Mouse (Mus musculus) myocyte (in vitro differentiated cells): ENCODE results near the gene Tdrkh. TPM values are rescaled to one million over a fixed set of nuclear protein-coding genes. Genes with fewer than 3 reads are reported as not detected.

Experiments
- H3K27me3 ChIP-seq: one replicate; pipeline ENCODE4 v1.6.1; 2011; ENCODE audit not compliant: control insufficient read depth, insufficient read depth, insufficient read length
- H3K36me3 ChIP-seq: one replicate; pipeline ENCODE4 v1.6.1; 2011; ENCODE audit not compliant: control insufficient read depth, insufficient read depth
- H3K4me2 ChIP-seq: one replicate; pipeline ENCODE4 v1.6.1; 2011; ENCODE audit warnings: low read depth, control low read depth
- H3K4me3 ChIP-seq: one replicate; pipeline ENCODE4 v1.5.1; 2011; ENCODE audit warnings: mild to moderate bottlenecking, control low read depth, moderate library complexity
- H3K79me2 ChIP-seq: one replicate; pipeline ENCODE4 v1.6.1; 2011; ENCODE audit not compliant: control insufficient read depth, insufficient read depth
- H3ac ChIP-seq: one replicate; pipeline ENCODE4 v1.6.1; 2011; ENCODE audit not compliant: control insufficient read depth, insufficient read length
- CEBPB ChIP-seq: IDR thresholded peaks from 2 replicates; pipeline ENCODE4 v1.6.1; 2011; ENCODE audit warnings: mild to moderate bottlenecking, moderate library complexity; ENCODE audit not compliant: poor library complexity, insufficient read depth, severe bottlenecking
- E2F4 ChIP-seq: IDR thresholded peaks from one replicate; pipeline ENCODE4 v1.6.1; 2011; ENCODE audit warnings: mild to moderate bottlenecking, control low read depth, moderate library complexity; ENCODE audit not compliant: insufficient read depth
- MAX ChIP-seq: IDR thresholded peaks from one replicate; pipeline ENCODE4 v1.6.1; 2011; ENCODE audit warnings: low read depth, mild to moderate bottlenecking, control low read depth
- MYOD1 ChIP-seq, 3 experiments: IDR thresholded peaks; one replicate each; pipeline ENCODE4 v1.6.1; 2011; ENCODE audit warnings: control low read depth in 2 of 3, low read depth in 2 of 3, mild to moderate bottlenecking in 2 of 3, moderate library complexity in 1 of 3; ENCODE audit not compliant: insufficient read length in 2 of 3, control insufficient read depth in 1 of 3
- MYOG ChIP-seq, 3 experiments: IDR thresholded peaks; one replicate each; pipeline ENCODE4 v1.6.1; 2011; ENCODE audit warnings: control low read depth in 2 of 3, low read depth in 2 of 3, mild to moderate bottlenecking in 2 of 3; ENCODE audit not compliant: insufficient read length in 2 of 3, control insufficient read depth in 1 of 3, insufficient read depth in 1 of 3
- POLR2A ChIP-seq: IDR thresholded peaks from one replicate; pipeline ENCODE4 v1.6.1; 2011; ENCODE audit warnings: low read depth, mild to moderate bottlenecking, control low read depth, moderate library complexity; ENCODE audit not compliant: insufficient read length
- POLR2AphosphoS2 ChIP-seq: IDR thresholded peaks from one replicate; pipeline ENCODE4 v1.6.1; 2011; ENCODE audit warnings: low read depth, control low read depth; ENCODE audit not compliant: insufficient read length
- REST ChIP-seq: IDR thresholded peaks from one replicate; pipeline ENCODE4 v1.6.1; 2011; ENCODE audit warnings: mild to moderate bottlenecking, control low read depth, moderate library complexity; ENCODE audit not compliant: insufficient read depth, insufficient read length
- SRF ChIP-seq: IDR thresholded peaks from one replicate; pipeline ENCODE4 v1.6.1; 2011; ENCODE audit warnings: low read depth; ENCODE audit not compliant: control insufficient read depth, insufficient read length
- TCF12 ChIP-seq: IDR thresholded peaks from one replicate; pipeline ENCODE4 v1.6.1; 2011; ENCODE audit warnings: mild to moderate bottlenecking, control low read depth; ENCODE audit not compliant: poor library complexity, insufficient read depth, severe bottlenecking
- TCF3 ChIP-seq: IDR thresholded peaks from one replicate; pipeline ENCODE4 v1.6.1; 2011; ENCODE audit warnings: low read depth, control low read depth; ENCODE audit not compliant: insufficient read length
- USF1 ChIP-seq: IDR thresholded peaks from one replicate; pipeline ENCODE4 v1.6.1; 2011; ENCODE audit warnings: low read depth, mild to moderate bottlenecking, control low read depth, moderate library complexity
- polyA plus RNA-seq: library from polyadenylated mRNA; unstranded; fragments of >200 nt; fragmentation: generic; extraction: Trizol; gene quantifications from one replicate; pipeline ENCODE4 v1.2.1, GENCODE M21; 2012; ENCODE audit warnings: missing spikeins

The Tdrkh gene
- polyA plus RNA-seq, 1 experiment, result 5.4 TPM

DNA sequence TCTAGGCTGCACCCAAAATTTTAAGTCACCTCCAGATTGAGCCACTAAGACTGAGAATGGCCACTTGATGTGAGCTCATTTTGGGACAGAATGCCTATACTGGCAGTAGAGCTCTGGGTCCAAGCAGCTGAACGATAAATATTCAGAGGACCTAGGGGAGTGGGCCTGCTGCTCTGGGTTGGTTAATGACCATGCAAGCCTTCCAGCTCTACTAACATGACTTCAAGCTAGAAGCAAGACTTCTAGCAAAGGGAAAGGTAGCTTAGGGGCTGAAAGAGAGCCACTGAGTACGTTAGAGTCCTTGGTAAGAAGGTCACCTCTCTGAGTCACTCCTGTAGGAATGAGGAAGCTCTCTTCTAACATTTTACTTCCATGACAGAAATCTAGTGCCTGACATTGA is 20.9 kb upstream of the Tdrkh start:
- no peaks in the 10 kb centered on the region for H3K36me3 ChIP-seq
- no peak for TF ChIP-seq USF1
- no peak for TF ChIP-seq E2F4
- TF ChIP-seq POLR2AphosphoS2, result no peak
- no peak for TF ChIP-seq SRF
- no peak for TF ChIP-seq POLR2A
- TF ChIP-seq MYOG (IDR thresholded peaks at IDR 0.05; ENCODE audit: control insufficient read depth in 1 of 3, insufficient read depth in 1 of 3, insufficient read length in 2 of 3, low read depth in 2 of 3), result no peak
- no peak for TF ChIP-seq REST
- TF ChIP-seq TCF3, result no peak
- TF ChIP-seq MYOD1 (IDR thresholded peaks at IDR 0.05; ENCODE audit: control insufficient read depth in 1 of 3, insufficient read length in 2 of 3, low read depth in 2 of 3), result no peak
- no peak for TF ChIP-seq MAX
- no peak for TF ChIP-seq CEBPB
- TF ChIP-seq TCF12, result no peak
- no peak overlapping the region for H3K4me2 ChIP-seq
- no peak overlapping the region for H3K4me3 ChIP-seq
- no peaks in the 10 kb centered on the region for H3K79me2 ChIP-seq
- H3K27me3 ChIP-seq, result peaks cover 15% of the 10 kb centered on the region
- H3ac ChIP-seq, result no peak overlapping the region

DNA sequence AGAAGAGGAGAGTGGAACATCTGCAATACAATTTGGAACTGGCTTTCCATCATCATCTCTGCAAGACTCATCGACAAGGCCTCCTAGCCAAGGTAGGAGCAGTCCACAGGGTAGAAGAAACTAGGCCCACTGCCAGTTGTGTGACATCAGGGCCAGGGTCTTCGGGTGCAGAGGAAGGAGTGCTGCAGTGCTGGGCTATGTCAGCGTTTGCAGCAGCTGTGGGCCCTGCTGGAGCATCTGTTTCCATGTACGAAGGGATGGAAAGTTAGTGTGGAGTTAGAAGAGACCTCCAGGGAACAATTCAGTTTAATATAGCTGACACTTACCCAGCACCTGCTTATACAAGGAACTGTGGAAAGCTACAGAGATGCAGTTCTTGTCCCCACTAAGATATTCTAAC is 20.0 kb upstream of the Tdrkh start:
- no peak overlapping the region for H3K4me3 ChIP-seq
- no peaks in the 10 kb centered on the region for H3K79me2 ChIP-seq
- H3K27me3 ChIP-seq, result peaks cover 16% of the 10 kb centered on the region
- H3K36me3 ChIP-seq, result no peaks in the 10 kb centered on the region
- no peak for TF ChIP-seq USF1
- TF ChIP-seq POLR2A, result no peak
- no peak for TF ChIP-seq TCF3
- TF ChIP-seq MYOG (IDR thresholded peaks at IDR 0.05; ENCODE audit: control insufficient read depth in 1 of 3, insufficient read depth in 1 of 3, insufficient read length in 2 of 3, low read depth in 2 of 3), result no peak
- no peak for TF ChIP-seq CEBPB
- TF ChIP-seq E2F4, result no peak
- no peak for TF ChIP-seq SRF
- TF ChIP-seq MAX, result no peak
- TF ChIP-seq REST, result no peak
- H3ac ChIP-seq, result no peak overlapping the region
- H3K4me2 ChIP-seq, result no peak overlapping the region

GRCm38 (mm10) chr3:94396336-94396735 is 16.7 kb upstream of the Tdrkh start:
- Histone ChIP-seq H3K4me3 (no peak overlapping the region), H3K36me3 (no peaks in the 10 kb centered on the region), H3ac (no peak overlapping the region), H3K27me3 (peaks cover 45% of the 10 kb centered on the region), H3K4me2 (no peak overlapping the region), H3K79me2 (no peaks in the 10 kb centered on the region)
- no peak for TF ChIP-seq CEBPB
- no peak for TF ChIP-seq E2F4
- TF ChIP-seq REST, result no peak
- TF ChIP-seq MAX, result no peak
- TF ChIP-seq MYOG (IDR thresholded peaks at IDR 0.05; ENCODE audit: control insufficient read depth in 1 of 3, insufficient read depth in 1 of 3, insufficient read length in 2 of 3, low read depth in 2 of 3), result no peak
- TF ChIP-seq POLR2AphosphoS2, result no peak
- no peak for TF ChIP-seq POLR2A
- TF ChIP-seq SRF, result no peak
- no peak for TF ChIP-seq TCF3
- no peak for TF ChIP-seq MYOD1 (IDR thresholded peaks at IDR 0.05; ENCODE audit: control insufficient read depth in 1 of 3, insufficient read length in 2 of 3, low read depth in 2 of 3)
- no peak for TF ChIP-seq USF1

GRCm38 (mm10) chr3:94396851-94397250 is 16.2 kb upstream of the Tdrkh start:
- Histone ChIP-seq H3K4me2 (no peak overlapping the region), H3K79me2 (no peaks in the 10 kb centered on the region), H3K36me3 (no peaks in the 10 kb centered on the region), H3K27me3 (peaks cover 50% of the 10 kb centered on the region), H3ac (no peak overlapping the region), H3K4me3 (no peak overlapping the region)
- TF ChIP-seq POLR2AphosphoS2 (no peak), E2F4 (no peak), MAX (no peak), TCF12 (no peak), TCF3 (no peak), USF1 (no peak)

- no peak within 1 kb of the TSS for H3K4me3 ChIP-seq
- H3K36me3 ChIP-seq, result no peaks in the 10 kb centered on the region
- peaks cover 51% of the 10 kb centered on the region for H3K27me3 ChIP-seq
- H3ac ChIP-seq, result no peak within 1 kb of the TSS
- no peaks in the 10 kb centered on the region for H3K79me2 ChIP-seq
- H3K4me2 ChIP-seq, result peak within 1 kb of the TSS; percentile 22
- no peak for TF ChIP-seq MYOG (IDR thresholded peaks at IDR 0.05; ENCODE audit: control insufficient read depth in 1 of 3, insufficient read depth in 1 of 3, insufficient read length in 2 of 3, low read depth in 2 of 3)
- no peak for TF ChIP-seq MYOD1 (IDR thresholded peaks at IDR 0.05; ENCODE audit: control insufficient read depth in 1 of 3, insufficient read length in 2 of 3, low read depth in 2 of 3)
- TF ChIP-seq MAX, result no peak
- TF ChIP-seq TCF3, result no peak
- TF ChIP-seq REST, result no peak
- TF ChIP-seq POLR2AphosphoS2, result no peak
- no peak for TF ChIP-seq USF1
- TF ChIP-seq E2F4, result no peak
- TF ChIP-seq SRF, result no peak
Observed at GRCm38 (mm10) chr3:94398217-94398616, 14.9 kb upstream of the Tdrkh start, which contains the start of gene Lingo4. Gene Lingo4 (plus strand): TSS chr3:94398517.
